In genomic region chr12:110334609-110335008, GRCm38 (mm10) we compare ENCODE assay signal across 25 mouse cellular contexts. TPM values are rescaled to one million over a fixed set of nuclear protein-coding genes. Genes with fewer than 3 reads are reported as not detected.
DNase-seq lines count a peak whose midpoint lies in the region; ATAC-seq and TF ChIP-seq lines count a peak whose summit lies in the region.
"Had no signal": no experiment of that assay in that cellular context is flagged by ENCODE, and none has a peak within 500 bp of the region (broad histone marks: within the 10 kb centered on the region; RNA-seq: fewer than 3 reads in every experiment).

No protein-coding gene starts in this region.

- no peak overlapping the region for H3K4me2 ChIP-seq in hindbrain, postnatal 0 days (ENCODE audit: low read depth, low read length)
- H3K4me2 ChIP-seq in hindbrain, embryonic 14.5 days (replicated peaks) = no peak overlapping the region
- H3K4me2 ChIP-seq in lung, embryonic 14.5 days = no peak overlapping the region
- H3K4me2 ChIP-seq in stomach, postnatal 0 days (replicated peaks; ENCODE audit: low read depth) = no peak overlapping the region
- H3K4me2 ChIP-seq: kidney, embryonic 15.5 days; liver, embryonic 11.5 days; midbrain, embryonic 15.5 days; neural tube, embryonic 15.5 days had no signal

- H3K9ac ChIP-seq in hindbrain, postnatal 0 days (replicated peaks; ENCODE audit: low read length) = no peak overlapping the region
- no peak overlapping the region for H3K9ac ChIP-seq in hindbrain, embryonic 14.5 days
- H3K9ac ChIP-seq in lung, embryonic 14.5 days = no peak overlapping the region
- H3K9ac ChIP-seq in stomach, postnatal 0 days (ENCODE audit: low read length) = no peak overlapping the region
- H3K9ac ChIP-seq: kidney, embryonic 15.5 days; midbrain, embryonic 15.5 days; neural tube, embryonic 15.5 days had no signal

- POLR2A ChIA-PET in Patski (lab: Charles Lee) = no interaction called here

- no peak for TF ChIP-seq EP300 in stomach, postnatal 0 days (optimal IDR thresholded peaks at IDR 0.05)

- CTCF ChIA-PET in Patski (lab: Charles Lee) = no interaction called here

- no peak for ATAC-seq in hindbrain, postnatal 0 days
- no peak for ATAC-seq in hindbrain, embryonic 14.5 days (ENCODE audit: low FRiP score)
- no peak for ATAC-seq in lung, embryonic 14.5 days (ENCODE audit: insufficient read depth)
- no peak for ATAC-seq in Patski
- ATAC-seq in stomach, postnatal 0 days (ENCODE audit: low FRiP score, low TSS enrichment) = no peak
- ATAC-seq: forebrain, embryonic 16.5 days; inflammation-experienced regulatory T-cells, adult 6 months; midbrain, embryonic 15.5 days had no signal

- in situ Hi-C loops in Patski (cut with MboI; ENCODE audit: low pct_unique_long_range_greater_than_20kb) = no loop called here

- no peak for TF ChIP-seq POLR2A in lung, adult 2 months (IDR thresholded peaks at IDR 0.05; ENCODE audit: borderline replicate concordance, extremely low read depth, low read depth, low read length)

- WGBS in hindbrain, postnatal 0 days = 81% methylated on average over 2 of the region's 2 CpGs
- WGBS in hindbrain, embryonic 14.5 days = 77% methylated on average over 2 of the region's 2 CpGs
- 74% methylated on average over 2 of the region's 2 CpGs for WGBS in lung, embryonic 14.5 days
- 76% methylated on average over 2 of the region's 2 CpGs for WGBS in lung, adult 2 months
- 83% methylated on average over 2 of the region's 2 CpGs for WGBS in stomach, postnatal 0 days

- no peak for DNase-seq in hindbrain, postnatal 0 days (ENCODE audit: low spot score)
- no peak for DNase-seq in hindbrain, embryonic 14.5 days (ENCODE audit: low spot score)
- DNase-seq in lung, embryonic 14.5 days = no peak
- no peak for DNase-seq in lung, adult 2 months
- DNase-seq in Patski (ENCODE audit: low read depth, low spot score) = no peak
- DNase-seq in stomach, postnatal 0 days (ENCODE audit: low spot score) = no peak
- DNase-seq in kidney, adult 18-20 months = no peak
- DNase-seq: adrenal gland, postnatal 25 days; cerebellum, adult 18-20 months; cerebellum, postnatal 25 days; embryo, embryonic 11 days; gastrocnemius, postnatal 36 days; left cerebral cortex, postnatal 4 days; right cerebral cortex, postnatal 25 days; thymus, postnatal 36 days had no signal

- H3K4me1 ChIP-seq in hindbrain, postnatal 0 days (ENCODE audit: insufficient read depth, low read length) = no peaks in the 10 kb centered on the region
- H3K4me1 ChIP-seq in hindbrain, embryonic 14.5 days (replicated peaks; ENCODE audit: control insufficient read depth, insufficient read depth, low read length) = no peaks in the 10 kb centered on the region
- H3K4me1 ChIP-seq in lung, embryonic 14.5 days (ENCODE audit: insufficient read depth) = no peaks in the 10 kb centered on the region
- H3K4me1 ChIP-seq in lung, adult 2 months (ENCODE audit: control insufficient read depth, insufficient read depth, low read length) = no peaks in the 10 kb centered on the region
- H3K4me1 ChIP-seq in stomach, postnatal 0 days (replicated peaks; ENCODE audit: control insufficient read depth, insufficient read depth) = no peaks in the 10 kb centered on the region
- H3K4me1 ChIP-seq: heart, embryonic 10.5 days; hindbrain, embryonic 10.5 days; kidney, embryonic 15.5 days; megakaryocyte, embryonic 14.5 days; midbrain, embryonic 15.5 days; neural tube, embryonic 15.5 days had no signal

- 0 out of 2 replicates have a peak, but pooled peaks cover 3% of the 10 kb centered on the region for H3K9me3 ChIP-seq in hindbrain, postnatal 0 days (ENCODE audit: low read length)
- 0 out of 2 replicates have a peak, but pooled peaks cover 4% of the 10 kb centered on the region for H3K9me3 ChIP-seq in hindbrain, embryonic 14.5 days (ENCODE audit: control insufficient read depth, low read length)
- H3K9me3 ChIP-seq in lung, embryonic 14.5 days (ENCODE audit: low read depth, low read length) = no peaks in the 10 kb centered on the region
- no peaks in the 10 kb centered on the region for H3K9me3 ChIP-seq in stomach, postnatal 0 days (ENCODE audit: control insufficient read depth, low read length)
- H3K9me3 ChIP-seq: heart, embryonic 10.5 days; midbrain, embryonic 15.5 days; neural tube, embryonic 15.5 days had no signal

- TF ChIP-seq CTCF in hindbrain, postnatal 0 days (IDR thresholded peaks at IDR 0.05; ENCODE audit: low read depth) = peak; percentile 25; the same call in 1 of the 2 replicates
- TF ChIP-seq CTCF in lung, embryonic 14.5 days (IDR thresholded peaks at IDR 0.05; ENCODE audit: low read depth) = peak; percentile 18; the same call in 1 of the 2 replicates
- TF ChIP-seq CTCF in lung, adult 2 months (IDR thresholded peaks at IDR 0.05; ENCODE audit: insufficient read depth, low read length) = no peak
- peak; percentile 40 for TF ChIP-seq CTCF in Patski (IDR thresholded peaks at IDR 0.05)
- peak; percentile 28 for TF ChIP-seq CTCF in stomach, postnatal 0 days (IDR thresholded peaks at IDR 0.05; ENCODE audit: low read depth)

- no peak overlapping the region for H3K4me3 ChIP-seq in hindbrain, postnatal 0 days (ENCODE audit: low read length)
- H3K4me3 ChIP-seq in hindbrain, embryonic 14.5 days (replicated peaks; ENCODE audit: low read length) = no peak overlapping the region
- no peak overlapping the region for H3K4me3 ChIP-seq in lung, embryonic 14.5 days (ENCODE audit: low read depth, low read length)
- H3K4me3 ChIP-seq in lung, adult 2 months (replicated peaks; ENCODE audit: extremely low read depth, low read depth, low read length) = no peak overlapping the region
- no peak overlapping the region for H3K4me3 ChIP-seq in stomach, postnatal 0 days (ENCODE audit: low read depth, low read length)
- H3K4me3 ChIP-seq: heart, embryonic 10.5 days; hindbrain, embryonic 10.5 days; kidney, embryonic 15.5 days; midbrain, embryonic 15.5 days; neural tube, embryonic 15.5 days had no signal

- no peaks in the 10 kb centered on the region for H3K27me3 ChIP-seq in hindbrain, postnatal 0 days (ENCODE audit: insufficient read depth, low read length)
- H3K27me3 ChIP-seq in hindbrain, embryonic 14.5 days (ENCODE audit: control insufficient read depth, insufficient read depth, low read length) = no peaks in the 10 kb centered on the region
- H3K27me3 ChIP-seq in lung, embryonic 14.5 days (ENCODE audit: insufficient read depth, low read length) = no peaks in the 10 kb centered on the region
- H3K27me3 ChIP-seq in Patski = peaks cover 3% of the 10 kb centered on the region
- H3K27me3 ChIP-seq in stomach, postnatal 0 days (ENCODE audit: control insufficient read depth, insufficient read depth, low read length) = no peaks in the 10 kb centered on the region
- H3K27me3 ChIP-seq: kidney, embryonic 15.5 days; megakaryocyte, embryonic 14.5 days; midbrain, embryonic 15.5 days; neural tube, embryonic 15.5 days had no signal

- H3K27ac ChIP-seq in hindbrain, postnatal 0 days = no peak overlapping the region
- H3K27ac ChIP-seq in hindbrain, embryonic 14.5 days = no peak overlapping the region
- H3K27ac ChIP-seq in lung, embryonic 14.5 days (ENCODE audit: low read depth) = no peak overlapping the region
- no peak overlapping the region for H3K27ac ChIP-seq in stomach, postnatal 0 days (replicated peaks)
- H3K27ac ChIP-seq: heart, embryonic 10.5 days; hindbrain, embryonic 10.5 days; kidney, embryonic 15.5 days; midbrain, embryonic 15.5 days; neural tube, embryonic 15.5 days had no signal

- H3K36me3 ChIP-seq in hindbrain, postnatal 0 days (ENCODE audit: insufficient read depth, low read length) = no peaks in the 10 kb centered on the region
- H3K36me3 ChIP-seq in hindbrain, embryonic 14.5 days (replicated peaks; ENCODE audit: control insufficient read depth, insufficient read depth) = no peaks in the 10 kb centered on the region
- H3K36me3 ChIP-seq in lung, embryonic 14.5 days (ENCODE audit: insufficient read depth) = no peaks in the 10 kb centered on the region
- H3K36me3 ChIP-seq in stomach, postnatal 0 days (ENCODE audit: control insufficient read depth, insufficient read depth, low read length) = no peaks in the 10 kb centered on the region
- H3K36me3 ChIP-seq: heart, embryonic 10.5 days; hindbrain, embryonic 10.5 days; kidney, embryonic 15.5 days; midbrain, embryonic 15.5 days; neural tube, embryonic 15.5 days had no signal

RNA-seq across cellular contexts. Expression of gene Dio3, which starts 55.7 kb away (rescaled TPM):
- 2.9 and 6.8 TPM in 2 replicates for total RNA-seq in hindbrain, postnatal 0 days (2014; rRNA removed)
- 0.98 and 1.2 TPM in 2 replicates for polyA plus RNA-seq in hindbrain, postnatal 0 days (2015; fragmentation: Nextera tagmentation; extraction: Ambion mirVana)
- polyA plus RNA-seq in hindbrain, embryonic 14.5 days (2014; fragmentation: Nextera tagmentation; extraction: Ambion mirVana) = 0.52 and 0.64 TPM in 2 replicates
- polyA plus RNA-seq in lung, embryonic 14.5 days (2014; fragmentation: Nextera tagmentation; extraction: Ambion mirVana) = 0.12 TPM in 1 of 2 replicates, not detected in the other
- 0.22 and 0.25 TPM in 2 replicates for polyA plus RNA-seq in lung, adult 2 months (2012; rRNA removed)
- 23.8 TPM for polyA plus RNA-seq in Patski (2021)
- polyA plus RNA-seq in stomach, postnatal 0 days (2015; fragmentation: Nextera tagmentation; extraction: Ambion mirVana) = 0.73 and 0.91 TPM in 2 replicates
- polyA plus RNA-seq: heart, postnatal 0 days; inflammation-experienced regulatory T-cells, adult 6 months; liver, embryonic 11.5 days had no signal

Comparison
In these comparisons a context has a peak if more than half of its experiments do, and no peak if none do; other contexts are left out.
1. RNA of gene Dio3, which starts 55.7 kb away (polyA plus RNA-seq): 23.8 TPM in Patski (single experiment); 0.98 to 1.2 TPM in hindbrain, postnatal 0 days, 0.73 to 0.91 TPM in stomach, postnatal 0 days, 0.52 to 0.64 TPM in hindbrain, embryonic 14.5 days, 0.22 to 0.25 TPM in lung, adult 2 months and 0.12 TPM in lung, embryonic 14.5 days; every median in the first group is over 10 times any median in the second.